Mouse (Mus musculus) E14TG2a.4 (cell line): ENCODE data around the gene Cryba4.

ENCODE experiments used
- CTCF ChIP-seq: conservative IDR thresholded peaks from 2 replicates; pipeline ENCODE4 v1.5.1; 2014; ENCODE audit warnings: low read length
- NANOG ChIP-seq: IDR thresholded peaks from 2 replicates; pipeline ENCODE4 v1.6.1; 2014; ENCODE audit warnings: borderline replicate concordance, low read length, mixed read lengths
- POU5F1 ChIP-seq: IDR thresholded peaks from 2 replicates; pipeline ENCODE4 v1.6.1; 2014; ENCODE audit warnings: low read length, borderline replicate concordance

GRCm38 (mm10) chr5:112243539-112244274, 8.6 kb downstream of the Cryba4 start:
- no peak for TF ChIP-seq CTCF
- no peak for TF ChIP-seq POU5F1
- no peak for TF ChIP-seq NANOG
